Mouse (Mus musculus): Measurements from ENCODE around the gene H2afj. TPM values are rescaled to one million over a fixed set of nuclear protein-coding genes. Genes with fewer than 3 reads are reported as not detected.

H2afj gene
- total RNA-seq, 2 experiments from 2014 or later: 80.0 to 81.9 TPM

- no peak for DNase-seq (ENCODE audit: extremely low spot score in 1 of 2, low spot score in 1 of 2)
Measured at GRCm38 (mm10) chr6:136804705-136805408, 3.2 kb upstream of the H2afj start.

GRCm38 (mm10) chr6:136805409-136805775, 2.7 kb upstream of the H2afj start:
- no peak for DNase-seq (ENCODE audit: extremely low spot score in 1 of 2, low spot score in 1 of 2)

GRCm38 (mm10) chr6:136806819-136807218, 1.2 kb upstream of the H2afj start:
- no peak for DNase-seq (ENCODE audit: extremely low spot score in 1 of 2, low spot score in 1 of 2)

- DNase-seq (ENCODE audit: extremely low spot score in 1 of 2, low spot score in 1 of 2): no peak
Measured at GRCm38 (mm10) chr6:136807395-136808013, 540 bp upstream of the H2afj start.

GRCm38 (mm10) chr6:136808631-136809046, 595 bp downstream of the H2afj start:
- DNase-seq (ENCODE audit: extremely low spot score in 1 of 2, low spot score in 1 of 2): peak; percentile 24 to 32

GRCm38 (mm10) chr6:136809077-136809476, 1.0 kb downstream of the H2afj start:
- no peak for DNase-seq (ENCODE audit: extremely low spot score in 1 of 2, low spot score in 1 of 2)

GRCm38 (mm10) chr6:136809673-136810072, 1.6 kb downstream of the H2afj start:
- no peak for DNase-seq (ENCODE audit: extremely low spot score in 1 of 2, low spot score in 1 of 2)

- no peak for DNase-seq (ENCODE audit: extremely low spot score in 1 of 2, low spot score in 1 of 2)
Measured at GRCm38 (mm10) chr6:136811196-136811595, 3.2 kb downstream of the H2afj start.

GRCm38 (mm10) chr6:136813117-136813516, 5.1 kb downstream of the H2afj start:
- no peak for DNase-seq (ENCODE audit: extremely low spot score in 1 of 2, low spot score in 1 of 2)

- DNase-seq (ENCODE audit: extremely low spot score in 1 of 2, low spot score in 1 of 2): no peak
Measured at GRCm38 (mm10) chr6:136815381-136815780, 7.3 kb downstream of the H2afj start.

- no peak for DNase-seq (ENCODE audit: extremely low spot score in 1 of 2, low spot score in 1 of 2)
Measured at GRCm38 (mm10) chr6:136816826-136817225, 8.8 kb downstream of the H2afj start.

GRCm38 (mm10) chr6:136817549-136817948, 9.5 kb downstream of the H2afj start:
- peak; percentile 49 to 67 for DNase-seq (ENCODE audit: extremely low spot score in 1 of 2, low spot score in 1 of 2)

GRCm38 (mm10) chr6:136820381-136820780, 12.3 kb downstream of the H2afj start:
- DNase-seq (ENCODE audit: extremely low spot score in 1 of 2, low spot score in 1 of 2): no peak

GRCm38 (mm10) chr6:136821086-136821485, 13.0 kb downstream of the H2afj start:
- no peak for DNase-seq (ENCODE audit: extremely low spot score in 1 of 2, low spot score in 1 of 2)

GRCm38 (mm10) chr6:136824987-136825386, 16.9 kb downstream of the H2afj start:
- DNase-seq (ENCODE audit: extremely low spot score in 1 of 2, low spot score in 1 of 2): no peak

- no peak for DNase-seq (ENCODE audit: extremely low spot score in 1 of 2, low spot score in 1 of 2)
Measured at GRCm38 (mm10) chr6:136827116-136827515, 19.1 kb downstream of the H2afj start.

- no peak for DNase-seq (ENCODE audit: extremely low spot score in 1 of 2, low spot score in 1 of 2)
Measured at GRCm38 (mm10) chr6:136827516-136827880, 19.5 kb downstream of the H2afj start, which contains the start of gene BC049715. Gene BC049715 (plus strand): TSS chr6:136827626.

- DNase-seq (ENCODE audit: extremely low spot score in 1 of 2, low spot score in 1 of 2): peak; percentile 87 to 90
Measured at GRCm38 (mm10) chr6:136827881-136828561, 20.0 kb downstream of the H2afj start, which contains the start of gene Wbp11. Gene Wbp11 (minus strand): TSS chr6:136828233.

GRCm38 (mm10) chr6:136828681-136829080, 20.6 kb downstream of the H2afj start:
- no peak for DNase-seq (ENCODE audit: extremely low spot score in 1 of 2, low spot score in 1 of 2)

- DNase-seq (ENCODE audit: extremely low spot score in 1 of 2, low spot score in 1 of 2): no peak
Measured at GRCm38 (mm10) chr6:136831712-136832111, 23.7 kb downstream of the H2afj start.

GRCm38 (mm10) chr6:136835352-136835751, 27.3 kb downstream of the H2afj start, which contains the start of gene Smco3:
Gene Smco3 (minus strand): TSS chr6:136835452.
- DNase-seq (ENCODE audit: extremely low spot score in 1 of 2, low spot score in 1 of 2): no peak
